13 mouse cellular contexts compared by ENCODE assay signal in the genomic region with DNA sequence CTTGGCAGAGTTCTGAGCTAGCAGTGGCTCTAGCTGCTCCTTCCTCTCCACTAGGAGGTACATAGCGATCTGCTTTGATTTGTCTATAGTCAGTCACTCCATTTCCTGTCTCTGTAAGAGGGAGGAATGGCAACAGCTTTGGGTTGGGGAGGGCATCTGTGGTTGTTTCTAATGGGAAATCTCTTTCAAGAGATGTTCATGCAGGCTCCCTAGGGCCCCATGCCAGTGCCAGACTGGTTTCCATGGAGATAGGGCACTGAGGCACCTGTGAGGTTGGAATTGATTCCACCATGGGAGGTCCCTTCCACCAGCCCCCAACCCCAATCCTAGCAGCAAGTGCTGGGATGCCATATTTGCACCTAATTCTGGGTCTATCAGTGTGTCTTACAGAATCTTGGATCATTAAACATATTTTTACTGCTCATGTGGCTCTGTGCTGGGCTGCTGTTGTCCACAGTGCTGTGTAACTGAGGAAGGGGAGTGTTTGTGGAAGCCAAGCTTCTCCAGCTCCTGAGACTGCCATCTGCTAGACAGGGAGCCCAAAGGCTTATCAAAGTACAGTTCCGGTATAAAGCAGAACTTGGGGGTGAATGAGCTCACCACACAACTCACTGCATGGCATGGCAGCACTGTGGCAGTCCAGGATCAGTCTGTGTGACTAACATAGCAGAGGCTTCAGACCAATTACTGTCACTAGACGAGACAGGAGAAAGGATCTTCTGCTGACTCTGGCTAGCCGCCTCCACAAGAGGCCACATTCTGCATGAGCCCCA. TPM values are rescaled to one million over a fixed set of nuclear protein-coding genes. Genes with fewer than 3 reads are reported as not detected.
A peak's percentile ranks its signal among the peaks of the same experiment; 100 is the strongest.
DNase-seq lines count a peak whose midpoint lies in the region; ATAC-seq lines count a peak whose summit lies in the region.
"Had no signal": no experiment of that assay in that cellular context is flagged by ENCODE, and none has a peak within 500 bp of the region (broad histone marks: within the 10 kb centered on the region; RNA-seq: fewer than 3 reads in every experiment).

No protein-coding gene starts in this region.

- H3K4me1 ChIP-seq in forebrain, embryonic 12.5 days: peaks cover 30% of the 10 kb centered on the region
- H3K4me1 ChIP-seq in forebrain, embryonic 10.5 days: peaks cover 34% of the 10 kb centered on the region
- peaks cover 22% of the 10 kb centered on the region for H3K4me1 ChIP-seq in midbrain, embryonic 16.5 days (ENCODE audit: control insufficient read depth, insufficient read depth, low read length)
- H3K4me1 ChIP-seq in midbrain, embryonic 14.5 days (ENCODE audit: control insufficient read depth, insufficient read depth, low read length): peaks cover 19% of the 10 kb centered on the region
- peaks cover 32% of the 10 kb centered on the region for H3K4me1 ChIP-seq in neural tube, embryonic 15.5 days

- peak overlapping the region; percentile 50; the same call in 1 of the 2 replicates for H3K27ac ChIP-seq in forebrain, embryonic 12.5 days
- H3K27ac ChIP-seq in forebrain, embryonic 10.5 days: no peak overlapping the region
- 0 out of 2 replicates have a peak overlapping the region, but pooled peaks have one; percentile 6 for H3K27ac ChIP-seq in midbrain, embryonic 16.5 days (ENCODE audit: low read length)
- no peak overlapping the region for H3K27ac ChIP-seq in midbrain, embryonic 14.5 days (replicated peaks; ENCODE audit: low read depth, low read length)
- 0 out of 2 replicates have a peak overlapping the region, but pooled peaks have one; percentile 33 for H3K27ac ChIP-seq in neural tube, embryonic 15.5 days (replicated peaks)

- no peaks in the 10 kb centered on the region for H3K27me3 ChIP-seq in forebrain, embryonic 12.5 days
- no peaks in the 10 kb centered on the region for H3K27me3 ChIP-seq in forebrain, embryonic 10.5 days (ENCODE audit: poor library complexity, severe bottlenecking)
- no peaks in the 10 kb centered on the region for H3K27me3 ChIP-seq in midbrain, embryonic 16.5 days (ENCODE audit: control insufficient read depth, insufficient read depth, low read depth, low read length)
- H3K27me3 ChIP-seq in midbrain, embryonic 14.5 days (ENCODE audit: control insufficient read depth, insufficient read depth, low read length): no peaks in the 10 kb centered on the region
- H3K27me3 ChIP-seq in neural tube, embryonic 15.5 days (replicated peaks): no peaks in the 10 kb centered on the region

- H3K4me2 ChIP-seq in forebrain, embryonic 12.5 days: no peak overlapping the region
- H3K4me2 ChIP-seq in midbrain, embryonic 16.5 days (ENCODE audit: low read length): no peak overlapping the region
- H3K4me2 ChIP-seq in midbrain, embryonic 14.5 days (ENCODE audit: low read length): no peak overlapping the region
- H3K4me2 ChIP-seq in neural tube, embryonic 15.5 days: no peak overlapping the region

- no peak overlapping the region for H3K9ac ChIP-seq in forebrain, embryonic 12.5 days
- 0 out of 2 replicates have a peak overlapping the region, but pooled peaks have one; percentile 23 for H3K9ac ChIP-seq in midbrain, embryonic 16.5 days (ENCODE audit: low read depth, low read length)
- no peak overlapping the region; the same call in 1 of the 2 replicates for H3K9ac ChIP-seq in midbrain, embryonic 14.5 days (replicated peaks; ENCODE audit: low read length)
- no peak overlapping the region for H3K9ac ChIP-seq in neural tube, embryonic 15.5 days (replicated peaks)

- no peak for DNase-seq in forebrain, embryonic 10.5 days (ENCODE audit: extremely low spot score, low spot score)
- DNase-seq in midbrain, embryonic 14.5 days: no peak
- peak; percentile 75 to 83 for DNase-seq in layer of hippocampus, adult 18-20 months (ENCODE audit: low spot score in 2 of 2)
- DNase-seq in embryo, embryonic 9.5 days (ENCODE audit: extremely low spot score): no peak
- DNase-seq: gastrocnemius, postnatal 25 days; kidney, adult 11 months; lung, postnatal 36 days; retina, postnatal 1 day; thymus, adult 2 months had no signal

- ATAC-seq in forebrain, embryonic 12.5 days (ENCODE audit: low FRiP score): no peak
- no peak for ATAC-seq in midbrain, embryonic 16.5 days
- no peak for ATAC-seq in midbrain, embryonic 14.5 days (ENCODE audit: low FRiP score, low TSS enrichment)
- ATAC-seq in neural tube, embryonic 15.5 days (ENCODE audit: low FRiP score): no peak
- ATAC-seq in monocyte, adult 5-6 weeks (replicated peaks; ENCODE audit: insufficient number of reproducible peaks, low FRiP score, low TSS enrichment, poor library complexity, severe bottlenecking): no peak

- no peaks in the 10 kb centered on the region for H3K9me3 ChIP-seq in forebrain, embryonic 12.5 days
- H3K9me3 ChIP-seq in forebrain, embryonic 10.5 days: no peaks in the 10 kb centered on the region
- no peaks in the 10 kb centered on the region for H3K9me3 ChIP-seq in midbrain, embryonic 16.5 days (replicated peaks; ENCODE audit: control insufficient read depth, low read length, poor library complexity, severe bottlenecking)
- no peaks in the 10 kb centered on the region for H3K9me3 ChIP-seq in midbrain, embryonic 14.5 days (ENCODE audit: control insufficient read depth, low read length)
- H3K9me3 ChIP-seq in neural tube, embryonic 15.5 days (replicated peaks): no peaks in the 10 kb centered on the region

- no peak overlapping the region for H3K4me3 ChIP-seq in forebrain, embryonic 12.5 days (replicated peaks)
- H3K4me3 ChIP-seq in forebrain, embryonic 10.5 days: no peak overlapping the region
- H3K4me3 ChIP-seq in midbrain, embryonic 16.5 days (ENCODE audit: low read depth, low read length): no peak overlapping the region
- H3K4me3 ChIP-seq in midbrain, embryonic 14.5 days (replicated peaks; ENCODE audit: low read depth, low read length): no peak overlapping the region
- H3K4me3 ChIP-seq in neural tube, embryonic 15.5 days (replicated peaks): no peak overlapping the region

- 81% methylated on average over 4 of the region's 4 CpGs for WGBS in forebrain, embryonic 12.5 days
- 82% methylated on average over 4 of the region's 4 CpGs for WGBS in forebrain, embryonic 10.5 days
- 82% methylated on average over 4 of the region's 4 CpGs for WGBS in midbrain, embryonic 16.5 days
- 74% methylated on average over 4 of the region's 4 CpGs for WGBS in midbrain, embryonic 14.5 days
- WGBS in neural tube, embryonic 15.5 days: 66% methylated on average over 4 of the region's 4 CpGs

- peaks cover 61% of the 10 kb centered on the region for H3K36me3 ChIP-seq in forebrain, embryonic 12.5 days (replicated peaks)
- peaks cover 75% of the 10 kb centered on the region for H3K36me3 ChIP-seq in forebrain, embryonic 10.5 days (replicated peaks)
- H3K36me3 ChIP-seq in midbrain, embryonic 16.5 days (ENCODE audit: control insufficient read depth, insufficient read depth, low read length): peaks cover 12% of the 10 kb centered on the region
- peaks cover 62% of the 10 kb centered on the region for H3K36me3 ChIP-seq in midbrain, embryonic 14.5 days (ENCODE audit: control insufficient read depth, insufficient read depth, low read length)
- peaks cover 50% of the 10 kb centered on the region for H3K36me3 ChIP-seq in neural tube, embryonic 15.5 days

RNA-seq across cellular contexts. Expression of gene Ccdc167, which starts 13.7 kb away (rescaled TPM):
- 15.8 and 17.8 TPM in 2 replicates for polyA plus RNA-seq in forebrain, embryonic 12.5 days (2016; fragmentation: Nextera tagmentation; extraction: Ambion mirVana)
- 16.0 and 17.9 TPM in 2 replicates for polyA plus RNA-seq in forebrain, embryonic 10.5 days (2016; fragmentation: Nextera tagmentation; extraction: Ambion mirVana)
- polyA plus RNA-seq in midbrain, embryonic 16.5 days (2015; fragmentation: Nextera tagmentation; extraction: Ambion mirVana): 9.9 and 10.9 TPM in 2 replicates
- polyA plus RNA-seq in midbrain, embryonic 14.5 days (2014; fragmentation: Nextera tagmentation; extraction: Ambion mirVana): 11.3 and 11.4 TPM in 2 replicates
- 10 to 100 TPM; 22.6 to 23.4 TPM for total RNA-seq in layer of hippocampus, adult 18-20 months (2021)
- 10.1 and 10.4 TPM in 2 replicates for polyA plus RNA-seq in neural tube, embryonic 15.5 days (2015; fragmentation: Nextera tagmentation; extraction: Ambion mirVana)
- 4.7 to 14.6 TPM (median 5.0 TPM) in 3 replicates for total RNA-seq in monocyte, adult 5-6 weeks (2017)

RNA-seq across cellular contexts. Expression of gene Cmtr1, which starts 42.7 kb away (rescaled TPM):
- polyA plus RNA-seq in forebrain, embryonic 12.5 days (2016; fragmentation: Nextera tagmentation; extraction: Ambion mirVana): 154 and 166 TPM in 2 replicates
- polyA plus RNA-seq in forebrain, embryonic 10.5 days (2016; fragmentation: Nextera tagmentation; extraction: Ambion mirVana): 139 and 156 TPM in 2 replicates
- 122 and 127 TPM in 2 replicates for polyA plus RNA-seq in midbrain, embryonic 16.5 days (2015; fragmentation: Nextera tagmentation; extraction: Ambion mirVana)
- 103 and 136 TPM in 2 replicates for polyA plus RNA-seq in midbrain, embryonic 14.5 days (2014; fragmentation: Nextera tagmentation; extraction: Ambion mirVana)
- 100 to 1,000 TPM; 125 to 126 TPM for total RNA-seq in layer of hippocampus, adult 18-20 months (2021)
- polyA plus RNA-seq in neural tube, embryonic 15.5 days (2015; fragmentation: Nextera tagmentation; extraction: Ambion mirVana): 106 and 119 TPM in 2 replicates
- total RNA-seq in monocyte, adult 5-6 weeks (2017): 107 to 224 TPM (median 209 TPM) in 3 replicates

Comparison
In these comparisons a context has a peak if more than half of its experiments do, and no peak if none do; other contexts are left out.
1. H3K27ac ChIP-seq: peak in forebrain, embryonic 12.5 days (single experiment), midbrain, embryonic 16.5 days (single experiment) and neural tube, embryonic 15.5 days (single experiment); none in forebrain, embryonic 10.5 days (single experiment) and midbrain, embryonic 14.5 days (single experiment).
2. DNase-seq: peak in layer of hippocampus, adult 18-20 months (2 of 2); none in forebrain, embryonic 10.5 days (single experiment), midbrain, embryonic 14.5 days (single experiment) and embryo, embryonic 9.5 days (single experiment).